Mouse (Mus musculus) neutrophil, adult 5-6 weeks (primary cell): ENCODE measurements around the gene Btbd9. TPM values are rescaled to one million over a fixed set of nuclear protein-coding genes. Genes with fewer than 3 reads are reported as not detected.

Source experiments
- ATAC-seq: fragments of 151-379, 151-347 bp; 2 replicates; pipeline ENCODE4 v1.8.0; 2017; ENCODE audit warnings: mild to moderate bottlenecking, moderate TSS enrichment; ENCODE audit not compliant: insufficient number of reproducible peaks, poor library complexity, low FRiP score, severe bottlenecking; ENCODE audit errors: extremely low read depth
- total RNA-seq: library from RNA; stranded (forward); fragments of 200-1000 nt; gene quantifications from 2 replicates; pipeline ENCODE4 v1.2.3, GENCODE M21; 2017

The Btbd9 gene
- total RNA-seq, 1 experiment from 2014 or later, result 37.0 TPM

GRCm38 (mm10) chr17:30188031-30188981 lies 388.0 kb downstream of the Btbd9 start:
- ATAC-seq, result no peak

GRCm38 (mm10) chr17:30187581-30187980 lies 388.7 kb downstream of the Btbd9 start:
- no peak for ATAC-seq

GRCm38 (mm10) chr17:30187154-30187553 lies 389.1 kb downstream of the Btbd9 start:
- no peak for ATAC-seq

GRCm38 (mm10) chr17:30183561-30183960 lies 392.7 kb downstream of the Btbd9 start:
- ATAC-seq, result no peak

- no peak for ATAC-seq
Measured at GRCm38 (mm10) chr17:30182063-30182462, 394.2 kb downstream of the Btbd9 start.

GRCm38 (mm10) chr17:30181554-30181953 lies 394.7 kb downstream of the Btbd9 start:
- no peak for ATAC-seq

- ATAC-seq, result no peak
Measured at GRCm38 (mm10) chr17:30180197-30180596, 396.1 kb downstream of the Btbd9 start.

GRCm38 (mm10) chr17:30178402-30178801 lies 397.9 kb downstream of the Btbd9 start:
- ATAC-seq, result no peak

- ATAC-seq, result no peak
Measured at GRCm38 (mm10) chr17:30177435-30177834, 398.9 kb downstream of the Btbd9 start.

Other genes starting within 250 kb of the Btbd9 start
- 19.5 and 21.6 TPM in 2 replicates for gene Dnah8, start 47.9 kb upstream of the Btbd9 start, total RNA-seq
- gene Glo1, start 50.4 kb upstream of the Btbd9 start, total RNA-seq, result 25.4 and 32.2 TPM in 2 replicates